Mouse (Mus musculus) heart, embryonic 10.5 days (tissue): ENCODE results near the gene Ism1. TPM values are rescaled to one million over a fixed set of nuclear protein-coding genes. Genes with fewer than 3 reads are reported as not detected.

Experiments used
- DNase-seq: peaks from one replicate; pipeline ENCODE4 v3.0.0-alpha.2; 2017; ENCODE audit warnings: low spot score
- H3K27ac ChIP-seq: fragments of 300-500 bp; sonication (generic); 2 replicates; pipeline ENCODE4 v1.5.1; 2016; ENCODE audit warnings: mild to moderate bottlenecking
- H3K27me3 ChIP-seq: fragments of 300-500 bp; sonication (generic); 2 replicates; pipeline ENCODE4 v1.6.1; 2016; ENCODE audit warnings: mild to moderate bottlenecking; ENCODE audit not compliant: poor library complexity, insufficient read depth, severe bottlenecking
- H3K36me3 ChIP-seq: fragments of 300-500 bp; sonication (generic); 2 replicates; pipeline ENCODE4 v1.6.1; 2016; ENCODE audit warnings: mild to moderate bottlenecking, moderate library complexity
- H3K4me1 ChIP-seq: fragments of 300-500 bp; sonication (generic); 2 replicates; pipeline ENCODE4 v1.6.1; 2016; ENCODE audit warnings: mild to moderate bottlenecking
- H3K4me3 ChIP-seq: fragments of 300-500 bp; sonication (generic); 2 replicates; pipeline ENCODE4 v1.5.1; 2016; ENCODE audit warnings: mild to moderate bottlenecking, moderate library complexity
- H3K9me3 ChIP-seq: fragments of 300-500 bp; sonication (generic); 2 replicates; pipeline ENCODE4 v1.6.1; 2016; ENCODE audit warnings: mild to moderate bottlenecking, moderate library complexity
- WGBS: fragments of 180-500 bp; shearing (Covaris S2); methylation state at CpG from one replicate; pipeline ENCODE4 v1.1.7; 2016; 5-methylcytosine and 5-hydroxymethylcytosine counted together
- polyA plus RNA-seq: library from polyadenylated mRNA; unstranded; fragments of >200 nt; fragmentation: Nextera tagmentation; extraction: Ambion mirVana; gene quantifications from 2 replicates; pipeline ENCODE4 v1.2.1, GENCODE M21; 2016

The Ism1 gene
- polyA plus RNA-seq, 1 experiment from 2014 or later: 1.8 TPM

- DNase-seq: no peak
- Histone ChIP-seq H3K4me1 (no peaks in the 10 kb centered on the region), H3K27ac (no peak overlapping the region), H3K36me3 (no peaks in the 10 kb centered on the region), H3K9me3 (no peaks in the 10 kb centered on the region), H3K4me3 (no peak overlapping the region), H3K27me3 (no peaks in the 10 kb centered on the region)
- WGBS: 17% methylated on average over 2 of the region's 2 CpGs
These were observed 107.0 kb downstream of the Ism1 start for GRCm38 (mm10) chr2:139784946-139785345.

- Histone ChIP-seq H3K27ac (no peak overlapping the region), H3K27me3 (no peaks in the 10 kb centered on the region), H3K9me3 (no peaks in the 10 kb centered on the region), H3K4me3 (no peak overlapping the region), H3K4me1 (no peaks in the 10 kb centered on the region), H3K36me3 (no peaks in the 10 kb centered on the region)
- no peak for DNase-seq
- WGBS: 68% methylated on average over 4 of the region's 4 CpGs
These were observed 110.7 kb downstream of the Ism1 start for GRCm38 (mm10) chr2:139788658-139789057.

- H3K9me3 ChIP-seq: no peaks in the 10 kb centered on the region
- H3K4me1 ChIP-seq: no peaks in the 10 kb centered on the region; the same call in 1 of the 2 replicates
- H3K36me3 ChIP-seq: no peaks in the 10 kb centered on the region
- DNase-seq: no peak
- H3K27ac ChIP-seq: no peak overlapping the region
- WGBS: 71% methylated on average over 9 of the region's 9 CpGs
- no peaks in the 10 kb centered on the region for H3K27me3 ChIP-seq
- no peak overlapping the region for H3K4me3 ChIP-seq
These were observed 114.6 kb downstream of the Ism1 start for GRCm38 (mm10) chr2:139792345-139793120.

GRCm38 (mm10) chr2:139804041-139804440 lies 126.1 kb downstream of the Ism1 start:
- Histone ChIP-seq H3K36me3 (no peaks in the 10 kb centered on the region), H3K4me3 (no peak overlapping the region), H3K4me1 (no peaks in the 10 kb centered on the region), H3K27ac (no peak overlapping the region), H3K9me3 (no peaks in the 10 kb centered on the region), H3K27me3 (no peaks in the 10 kb centered on the region)
- DNase-seq: no peak
- 80% methylated on average over 7 of the region's 7 CpGs for WGBS

- no peak for DNase-seq
- Histone ChIP-seq H3K27ac (no peak overlapping the region), H3K27me3 (no peaks in the 10 kb centered on the region), H3K9me3 (no peaks in the 10 kb centered on the region), H3K4me1 (no peaks in the 10 kb centered on the region), H3K36me3 (no peaks in the 10 kb centered on the region), H3K4me3 (no peak overlapping the region)
- WGBS: 90% methylated on average over 6 of the region's 6 CpGs
These were observed 129.9 kb downstream of the Ism1 start for GRCm38 (mm10) chr2:139807887-139808286.

Other genes with a start within 250 kb of the Ism1 start
- gene Sptlc3, start 184.3 kb upstream of the Ism1 start, polyA plus RNA-seq: 0.24 TPM in 1 of 2 replicates, not detected in the other